Mouse (Mus musculus) ovary, postnatal 10 days (tissue): ENCODE data around the gene Syt16.

Experiments used
- DNase-seq: peaks from one replicate; pipeline ENCODE4 v3.0.0; 2022; ENCODE audit warnings: low spot score

Gene Syt16

GRCm38 (mm10) chr12:73997297-73998127, at the start of gene Syt16:
Gene Syt16 (plus strand): TSS chr12:73997661.
- no peak for DNase-seq

- no peak for DNase-seq
Measured at GRCm38 (mm10) chr12:73948415-73948814, 49.0 kb upstream of the Syt16 start.

GRCm38 (mm10) chr12:73949318-73950058, 48.0 kb upstream of the Syt16 start:
- peak; percentile 20 for DNase-seq

GRCm38 (mm10) chr12:73952879-73953278, 44.6 kb upstream of the Syt16 start:
- peak; percentile 11 for DNase-seq

DNA sequence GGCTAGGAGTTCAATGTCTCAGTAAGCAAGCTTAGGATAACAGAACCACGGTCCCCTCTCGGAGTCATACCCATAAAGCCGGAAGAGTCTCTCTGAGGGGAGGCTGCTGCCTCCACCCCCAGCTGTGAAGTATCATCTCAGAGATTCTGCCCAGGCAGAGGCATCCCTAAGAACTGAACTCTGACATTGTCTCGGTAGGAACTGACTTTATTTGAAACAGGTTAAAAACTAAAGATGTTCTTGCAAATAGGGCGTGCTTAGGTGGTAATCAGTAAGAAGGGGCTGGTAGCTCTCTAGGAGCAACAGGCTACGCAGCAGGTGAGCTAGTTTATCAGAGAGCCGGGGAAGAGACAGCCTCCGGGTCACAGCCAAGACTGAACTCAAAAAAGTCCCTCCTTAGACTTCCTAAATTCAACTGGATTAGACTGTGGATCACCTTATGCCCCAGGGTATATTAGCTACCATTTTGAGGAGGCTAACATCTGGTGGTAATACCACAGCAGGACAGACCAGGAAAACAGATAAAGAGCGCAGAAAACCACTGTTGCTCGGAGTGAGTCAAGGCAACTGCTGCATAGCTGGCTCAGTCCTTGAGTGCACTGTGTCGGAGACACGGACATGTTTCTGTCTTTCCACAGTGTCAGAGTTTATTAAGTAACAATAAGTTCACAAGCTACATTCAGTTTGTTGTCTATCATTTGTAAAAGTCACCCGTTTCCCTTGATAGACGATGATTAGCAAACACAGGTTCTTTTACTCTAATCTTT, 43.9 kb upstream of the Syt16 start:
- DNase-seq = no peak

- DNase-seq = no peak
Measured at GRCm38 (mm10) chr12:73954785-73955184, 42.7 kb upstream of the Syt16 start.

DNA sequence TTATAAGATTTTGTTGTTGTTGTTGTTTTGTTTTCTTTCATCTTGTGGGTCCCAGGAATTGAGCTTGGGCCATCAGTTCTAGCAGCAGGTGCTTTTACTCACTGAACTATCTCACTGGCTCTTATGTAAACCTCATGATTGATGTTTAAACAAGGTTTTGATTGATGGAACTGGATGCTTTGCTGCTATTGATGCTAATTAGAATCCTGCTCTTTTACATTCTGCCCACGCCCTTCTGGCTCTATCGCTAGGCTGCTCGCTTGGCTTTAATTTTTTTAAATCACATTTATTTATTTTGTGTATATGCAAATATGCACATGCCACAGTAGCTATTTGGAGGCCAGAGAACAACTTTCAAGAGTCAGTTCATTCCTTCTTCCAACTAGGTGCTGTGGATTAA, 39.8 kb upstream of the Syt16 start:
- no peak for DNase-seq

- no peak for DNase-seq
Measured at GRCm38 (mm10) chr12:73958830-73959229, 38.6 kb upstream of the Syt16 start.

DNA sequence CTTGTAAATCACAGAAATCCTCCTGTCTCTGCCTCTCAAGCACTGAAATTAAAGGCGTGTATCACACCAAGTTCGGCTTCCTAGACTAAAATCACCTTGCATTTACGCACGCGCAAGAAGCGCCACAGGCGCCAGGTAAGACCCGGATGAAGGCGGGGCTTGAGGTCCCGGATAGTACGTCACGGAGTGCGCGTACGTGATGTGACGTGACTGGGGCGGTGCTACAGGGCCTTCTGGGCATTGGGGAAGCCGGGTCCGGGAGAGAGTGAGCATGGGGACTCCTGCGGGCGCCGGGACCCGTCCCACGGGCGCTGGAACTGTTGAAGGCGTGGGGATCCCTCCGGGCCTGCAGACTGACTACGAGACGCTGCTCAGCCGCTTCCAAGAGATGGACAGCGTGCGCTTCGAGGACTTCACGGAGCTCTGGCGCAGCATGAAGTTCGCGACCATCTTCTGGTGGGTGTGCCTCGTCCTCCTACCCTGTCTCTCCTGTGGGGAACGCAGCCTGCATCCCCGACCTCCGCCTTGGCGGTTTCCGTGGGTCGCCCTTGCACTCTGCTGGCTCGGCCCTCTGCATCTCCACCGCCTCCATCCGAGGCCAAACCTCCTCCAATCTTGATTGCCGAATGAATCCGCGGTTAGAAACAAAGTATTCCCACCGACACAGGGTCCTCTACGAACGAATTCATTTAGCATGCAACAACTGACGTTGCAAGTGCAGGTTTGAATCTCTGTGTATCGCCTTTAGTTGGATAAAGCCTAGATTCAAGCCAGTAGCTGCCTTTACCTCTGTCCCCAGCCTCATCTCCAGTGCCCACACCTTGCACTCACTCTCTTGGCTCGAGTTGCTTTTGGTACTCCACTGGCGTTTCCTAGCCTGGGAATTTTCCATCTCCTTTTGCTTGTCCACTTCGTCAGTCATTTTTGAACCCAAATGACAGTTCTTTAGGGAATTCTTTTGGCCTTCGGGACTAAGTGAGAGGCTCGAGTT, 32.9 kb upstream of the Syt16 start, which contains the start of gene Snapc1:
Gene Snapc1, plus strand, starts transcription at position 191 of the 991 bp plus-strand sequence.
- DNase-seq = peak; percentile 91

DNA sequence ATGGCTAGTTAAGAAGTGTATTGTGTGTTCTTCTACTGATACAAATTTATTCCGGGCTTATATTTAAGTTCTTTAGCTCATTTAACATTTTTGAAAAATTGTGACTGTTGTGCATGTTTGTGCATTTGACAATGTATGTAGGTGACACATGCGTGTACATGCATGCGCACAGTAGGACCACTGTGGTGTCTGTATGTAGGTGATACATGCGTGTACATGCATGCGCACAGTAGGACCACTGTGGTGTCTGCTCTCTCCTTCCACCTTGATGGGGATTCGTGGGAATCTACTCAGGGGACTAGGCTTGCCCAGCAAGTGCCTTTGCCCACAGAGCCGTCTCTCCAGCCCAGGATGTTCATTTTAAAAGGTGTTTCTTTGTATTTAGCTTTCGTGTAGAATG, 28.3 kb upstream of the Syt16 start:
- DNase-seq = no peak

- no peak for DNase-seq
Measured at GRCm38 (mm10) chr12:73974584-73974983, 22.9 kb upstream of the Syt16 start.

- no peak for DNase-seq
Measured at GRCm38 (mm10) chr12:73978144-73978543, 19.3 kb upstream of the Syt16 start.

DNA sequence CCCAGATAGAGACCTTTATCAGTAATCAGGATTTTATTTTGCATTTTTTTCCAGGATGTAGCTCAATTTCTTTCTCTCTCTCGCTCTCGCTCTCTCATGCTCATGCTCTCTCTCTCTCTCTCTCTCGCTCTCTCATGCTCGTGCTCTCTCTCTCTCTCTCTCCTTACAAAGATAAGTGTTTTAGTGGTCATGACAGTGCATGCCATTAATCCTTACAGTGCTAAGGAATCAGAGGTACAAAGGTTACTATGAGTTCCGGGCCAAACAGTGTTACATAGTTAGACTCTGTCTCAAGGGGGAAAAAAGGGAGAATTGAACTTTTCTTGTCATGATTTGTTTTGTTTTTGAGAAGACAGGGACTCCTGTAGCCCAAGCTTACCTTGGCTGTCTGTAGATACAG, 17.8 kb upstream of the Syt16 start:
- DNase-seq = no peak

DNA sequence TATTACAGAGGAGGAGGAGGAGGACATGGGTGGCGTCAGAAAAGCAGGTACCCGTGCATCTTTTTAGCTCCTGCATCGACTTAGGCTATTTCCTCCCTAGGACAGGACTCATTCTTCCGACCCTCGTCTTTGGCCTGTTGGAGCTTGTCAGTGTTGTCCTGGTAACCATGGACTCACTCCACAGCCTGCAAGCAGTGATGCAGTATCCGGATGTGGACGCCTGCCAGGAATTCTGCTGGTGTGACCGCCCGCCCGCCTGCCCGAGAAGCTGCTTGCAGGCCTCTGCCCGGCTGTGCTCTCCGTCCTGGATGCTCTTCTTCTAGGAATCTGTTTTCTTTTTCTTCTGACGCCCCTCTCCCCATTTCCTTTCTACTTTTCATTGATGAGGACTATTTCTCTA, 14.9 kb upstream of the Syt16 start:
- DNase-seq = peak; percentile 18

DNA sequence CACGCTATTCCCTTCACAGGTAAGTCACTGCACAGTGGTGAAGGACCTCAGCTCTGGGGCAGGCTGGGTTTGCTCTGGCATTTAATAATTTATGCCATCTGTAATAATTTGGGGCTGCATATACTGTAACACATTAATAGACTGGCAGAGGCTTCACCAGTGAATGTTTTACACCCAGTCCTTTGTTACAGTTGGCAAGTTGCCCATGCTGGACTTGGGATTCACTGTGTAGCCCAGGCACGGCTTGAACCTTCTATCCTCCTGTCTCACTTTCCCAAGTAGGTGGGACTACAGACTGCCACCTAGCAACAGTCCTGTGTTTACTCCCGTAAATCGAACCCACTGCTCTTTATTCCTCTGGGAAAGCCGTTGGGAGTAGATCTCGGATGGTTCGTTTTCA, 11.2 kb upstream of the Syt16 start:
- no peak for DNase-seq

DNA sequence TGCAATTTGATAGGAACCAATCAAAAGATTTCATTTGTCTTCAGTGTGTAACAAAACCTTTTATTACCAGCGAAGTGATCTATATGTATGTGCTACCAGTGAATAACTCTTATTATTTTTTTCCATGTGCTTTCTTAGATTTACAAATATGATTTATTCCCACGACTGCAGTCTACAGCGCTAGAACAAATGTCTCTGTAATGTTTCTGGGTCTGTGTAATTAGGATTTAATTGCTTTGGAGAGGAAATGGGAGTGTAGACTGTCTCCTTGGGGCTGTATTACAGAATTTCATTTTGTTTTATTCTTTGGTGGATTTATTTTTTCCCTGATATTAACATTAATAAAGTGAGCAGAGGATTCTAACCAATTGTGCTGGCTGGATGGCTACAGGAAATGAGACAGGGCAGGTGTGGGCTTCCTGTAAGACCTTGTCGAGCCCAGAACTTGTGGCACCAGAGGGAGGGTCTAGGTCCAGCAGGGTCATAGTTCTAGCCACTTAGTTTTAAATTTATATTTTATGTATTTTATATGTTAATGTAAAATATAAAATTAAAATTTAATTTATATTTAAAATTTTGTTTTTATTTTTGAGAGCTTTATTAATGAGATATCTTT, 9.0 kb upstream of the Syt16 start:
- no peak for DNase-seq

DNA sequence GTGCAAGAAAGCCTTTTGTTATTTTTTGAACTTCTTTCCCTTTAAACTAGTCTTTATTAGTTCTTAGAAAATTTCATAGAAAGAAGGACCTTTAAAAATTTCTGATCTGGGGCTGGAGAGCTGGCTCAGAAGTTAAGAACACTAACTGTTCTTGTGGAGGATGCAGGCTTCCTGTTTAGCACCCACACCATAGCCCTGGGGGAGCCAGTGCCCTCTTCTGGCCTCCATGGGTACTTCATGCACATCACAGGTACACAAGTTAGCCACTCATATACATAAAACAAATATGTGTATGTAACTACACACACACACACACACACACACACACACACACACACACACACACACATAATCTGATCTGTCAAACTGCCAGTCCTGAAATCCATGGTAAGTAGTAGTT, 7.9 kb upstream of the Syt16 start:
- no peak for DNase-seq

GRCm38 (mm10) chr12:73996906-73997296, 560 bp upstream of the Syt16 start:
- DNase-seq = no peak

GRCm38 (mm10) chr12:73998128-73998456, 631 bp downstream of the Syt16 start:
- DNase-seq = no peak

DNA sequence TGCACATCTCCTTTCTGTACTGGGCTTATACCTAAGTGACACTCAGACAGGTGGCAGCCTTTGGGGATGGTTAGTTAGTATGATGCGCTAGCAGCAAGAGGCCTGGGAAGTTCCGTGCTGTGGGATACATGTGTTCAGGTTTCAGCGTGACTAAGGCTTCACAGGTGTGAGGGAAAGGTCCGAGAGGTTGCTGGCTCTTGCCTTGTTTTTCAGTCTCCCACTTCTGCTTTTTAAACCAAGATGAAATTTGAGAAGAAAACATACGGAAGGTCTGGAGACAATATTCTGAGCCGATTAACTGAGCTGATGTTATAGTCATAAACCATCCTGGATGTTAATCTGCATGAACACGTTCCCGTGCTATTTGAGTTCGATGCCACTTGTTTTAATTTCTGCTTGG, 5.0 kb downstream of the Syt16 start:
- DNase-seq = no peak

DNA sequence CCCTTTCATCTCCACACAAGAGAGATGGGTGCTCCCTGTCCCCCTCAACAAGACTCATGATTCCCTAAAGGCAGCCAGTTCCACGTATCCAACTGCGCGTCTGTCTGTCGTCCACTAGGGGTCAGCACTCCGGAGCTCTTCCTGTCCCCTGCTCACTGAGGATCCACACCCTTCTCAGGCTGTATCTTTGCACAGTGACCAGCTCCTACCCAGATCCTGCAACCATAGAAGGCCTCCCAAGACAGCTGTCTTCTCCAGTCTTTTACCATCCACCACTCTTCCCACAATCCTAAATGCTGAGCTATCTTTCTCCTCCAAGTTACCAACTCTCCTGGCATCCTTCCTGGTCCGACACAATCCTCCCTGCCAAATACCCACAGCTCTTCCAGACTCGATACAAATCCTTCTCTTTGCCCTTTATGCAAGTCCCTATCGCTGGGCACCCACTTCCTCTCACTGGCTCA, 12.0 kb downstream of the Syt16 start:
- no peak for DNase-seq
